Mouse (Mus musculus) spleen, adult 2 months (tissue): ENCODE results near the gene Txndc17.

Experiments
- CTCF ChIP-seq: fragments of 200-500 bp; IDR thresholded peaks from 2 replicates; pipeline ENCODE4 v1.5.1; 2011; ENCODE audit warnings: mild to moderate bottlenecking, inconsistent platforms; ENCODE audit not compliant: insufficient read depth, insufficient read length, insufficient replicate concordance; ENCODE audit errors: extremely low read depth
- POLR2A ChIP-seq: fragments of 200-500 bp; IDR thresholded peaks from 2 replicates; pipeline ENCODE4 v1.6.1; 2011; ENCODE audit warnings: low read depth, low read length, inconsistent platforms

- TF ChIP-seq POLR2A = no peak
- no peak for TF ChIP-seq CTCF
These were observed 37.5 kb upstream of the Txndc17 start for GRCm38 (mm10) chr11:72169871-72170270.
